Mouse (Mus musculus): ENCODE results near the gene Cadps.

GRCm38 (mm10) chr14:12685015-12685414 lies 137.9 kb downstream of the Cadps start:
- TF ChIP-seq CTCF (IDR thresholded peaks at IDR 0.05; ENCODE audit: low read depth) = no peak
- no peak for TF ChIP-seq EP300 (IDR thresholded peaks at IDR 0.05; ENCODE audit: low read depth)

Data from liver, embryonic 14.5 days (tissue).